Mouse (Mus musculus): ENCODE measurements around the gene Dok1. TPM values are rescaled to one million over a fixed set of nuclear protein-coding genes. Genes with fewer than 3 reads are reported as not detected.

The Dok1 gene
- polyA plus RNA-seq, 1 experiment from 2014 or later, result 8.3 TPM

- no peak overlapping the region for H3K9ac ChIP-seq (replicated peaks)
- no peak overlapping the region for H3K4me2 ChIP-seq (replicated peaks)
- H3K27ac ChIP-seq (replicated peaks), result no peak overlapping the region
- 77% methylated on average over 6 of the region's 6 CpGs for WGBS
- H3K4me1 ChIP-seq, result peaks cover 4% of the 10 kb centered on the region
- H3K4me3 ChIP-seq, result no peak overlapping the region
- no peaks in the 10 kb centered on the region for H3K9me3 ChIP-seq
- ATAC-seq (ENCODE audit: low FRiP score, low read depth), result no peak
- no peaks in the 10 kb centered on the region for H3K27me3 ChIP-seq
- no peaks in the 10 kb centered on the region for H3K36me3 ChIP-seq
Measured at GRCm38 (mm10) chr6:83043561-83043960, 10.3 kb upstream of the Dok1 start.

GRCm38 (mm10) chr6:83040601-83041000, 7.3 kb upstream of the Dok1 start:
- no peaks in the 10 kb centered on the region for H3K9me3 ChIP-seq
- H3K4me3 ChIP-seq, result no peak overlapping the region
- no peak for ATAC-seq (ENCODE audit: low FRiP score, low read depth)
- WGBS, result 79% methylated on average over 5 of the region's 5 CpGs
- H3K4me2 ChIP-seq (replicated peaks), result no peak overlapping the region
- no peak overlapping the region for H3K27ac ChIP-seq (replicated peaks)
- no peaks in the 10 kb centered on the region for H3K36me3 ChIP-seq
- H3K4me1 ChIP-seq, result peaks cover 8% of the 10 kb centered on the region
- H3K27me3 ChIP-seq, result peaks cover 21% of the 10 kb centered on the region
- no peak overlapping the region for H3K9ac ChIP-seq (replicated peaks)

DNA sequence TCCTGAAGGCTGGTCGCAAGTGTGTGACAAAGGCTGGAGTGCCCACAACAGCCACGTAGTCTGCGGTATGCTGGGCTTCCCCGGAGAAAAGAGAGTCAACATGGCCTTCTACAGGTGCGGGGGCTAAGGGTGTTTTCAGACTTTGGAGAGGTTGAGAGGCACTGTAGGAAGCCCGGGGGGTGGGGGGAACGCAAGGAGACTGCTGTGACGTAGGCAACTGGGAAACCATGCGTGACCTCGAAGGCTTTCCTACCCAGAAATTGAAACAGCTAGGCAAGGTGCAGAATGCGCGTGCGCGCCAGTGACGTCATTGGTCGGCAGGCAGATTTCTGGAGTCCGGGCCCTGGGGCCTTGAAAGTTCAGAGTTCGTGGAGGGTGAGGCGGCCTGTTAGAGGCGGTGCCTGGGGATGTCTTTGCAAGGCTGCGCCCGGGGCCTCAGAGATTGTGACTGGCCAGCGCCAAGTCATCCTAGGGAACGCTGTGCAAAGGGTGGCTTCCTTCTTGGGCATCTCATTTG, 5.3 kb upstream of the Dok1 start:
- H3K4me2 ChIP-seq (replicated peaks), result peak overlapping the region; percentile 59
- no peaks in the 10 kb centered on the region for H3K9me3 ChIP-seq
- H3K27ac ChIP-seq (replicated peaks), result no peak overlapping the region
- peak overlapping the region; percentile 22 for H3K4me3 ChIP-seq
- H3K9ac ChIP-seq (replicated peaks), result no peak overlapping the region; the same call in 1 of the 2 replicates
- H3K36me3 ChIP-seq, result no peaks in the 10 kb centered on the region
- peaks cover 32% of the 10 kb centered on the region for H3K27me3 ChIP-seq
- H3K4me1 ChIP-seq, result peaks cover 19% of the 10 kb centered on the region
- 7% methylated on average over 24 of the region's 24 CpGs for WGBS
- peak; percentile 31; the same call in 1 of the 2 replicates for ATAC-seq (ENCODE audit: low FRiP score, low read depth)

- no peak for ATAC-seq (ENCODE audit: low FRiP score, low read depth)
- Histone ChIP-seq H3K4me3 (no peak overlapping the region), H3K4me2 (replicated peaks) (no peak overlapping the region), H3K9me3 (no peaks in the 10 kb centered on the region), H3K4me1 (peaks cover 30% of the 10 kb centered on the region), H3K36me3 (no peaks in the 10 kb centered on the region), H3K27me3 (peaks cover 41% of the 10 kb centered on the region), H3K27ac (replicated peaks) (no peak overlapping the region), H3K9ac (replicated peaks) (no peak overlapping the region)
- 77% methylated on average over 8 of the region's 8 CpGs for WGBS
Measured at GRCm38 (mm10) chr6:83037188-83037587, 3.9 kb upstream of the Dok1 start.

GRCm38 (mm10) chr6:83034463-83035055, 1.3 kb upstream of the Dok1 start:
- Histone ChIP-seq H3K9ac (replicated peaks) (no peak overlapping the region; the same call in 1 of the 2 replicates), H3K27ac (replicated peaks) (0 out of 2 replicates have a peak overlapping the region, but pooled peaks have one; percentile 1), H3K27me3 (peaks cover 67% of the 10 kb centered on the region)

DNA sequence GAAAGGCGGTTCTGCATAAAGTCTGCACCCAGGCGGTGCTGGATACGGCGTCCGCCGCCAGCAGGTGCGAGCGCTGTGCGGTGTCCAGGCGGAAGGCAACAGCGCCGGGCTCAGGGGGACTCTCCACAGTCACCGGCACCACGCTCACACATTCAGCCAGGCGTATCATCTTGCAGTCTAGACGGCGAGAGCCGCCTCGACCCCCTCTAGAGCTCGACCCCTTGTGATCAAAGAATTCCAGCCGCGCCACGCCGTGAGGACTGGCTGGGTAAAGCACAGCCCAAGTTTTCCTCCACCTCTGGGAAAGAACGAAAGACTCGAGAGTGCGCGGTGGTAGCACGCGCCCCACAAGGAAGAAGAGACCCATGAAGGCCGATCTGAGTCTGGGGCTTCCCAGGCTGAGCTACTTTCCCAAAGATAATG, 491 bp downstream of the Dok1 start:
- WGBS, result under 1% methylated on average over 31 of the region's 31 CpGs
- Histone ChIP-seq H3K27me3 (peaks cover 81% of the 10 kb centered on the region), H3K4me2 (replicated peaks) (peak overlapping the region; percentile 79), H3K9ac (replicated peaks) (peak overlapping the region; percentile 56), H3K4me1 (peaks cover 25% of the 10 kb centered on the region), H3K27ac (replicated peaks) (no peak overlapping the region; the same call in 1 of the 2 replicates), H3K36me3 (no peaks in the 10 kb centered on the region), H3K9me3 (no peaks in the 10 kb centered on the region), H3K4me3 (peak overlapping the region; percentile 56)
- ATAC-seq (ENCODE audit: low FRiP score, low read depth), result peak; percentile 55

More at GRCm38 (mm10) chr6:83034463-83035055, 1.3 kb upstream of the Dok1 start:
- Histone ChIP-seq H3K4me2 (replicated peaks) (peak overlapping the region; percentile 79), H3K4me3 (peak overlapping the region; percentile 56), H3K36me3 (no peaks in the 10 kb centered on the region), H3K4me1 (peaks cover 33% of the 10 kb centered on the region), H3K9me3 (no peaks in the 10 kb centered on the region)
- no peak for ATAC-seq (ENCODE audit: low FRiP score, low read depth)
- 17% methylated on average over 5 of the region's 5 CpGs for WGBS

- ATAC-seq (ENCODE audit: low FRiP score, low read depth), result no peak
- peak overlapping the region; percentile 79 for H3K4me2 ChIP-seq (replicated peaks)
- H3K4me1 ChIP-seq, result peaks cover 25% of the 10 kb centered on the region
- H3K36me3 ChIP-seq, result no peaks in the 10 kb centered on the region
- peaks cover 80% of the 10 kb centered on the region for H3K27me3 ChIP-seq
- no peak overlapping the region for H3K27ac ChIP-seq (replicated peaks)
- H3K9me3 ChIP-seq, result no peaks in the 10 kb centered on the region
- WGBS, result 16% methylated on average over 18 of the region's 18 CpGs
- H3K4me3 ChIP-seq, result peak overlapping the region; percentile 56
- H3K9ac ChIP-seq (replicated peaks), result peak overlapping the region; percentile 56; the same call in 1 of the 2 replicates
Measured at GRCm38 (mm10) chr6:83031921-83032590, 1.2 kb downstream of the Dok1 start.

- H3K4me2 ChIP-seq (replicated peaks), result no peak overlapping the region
- no peak for ATAC-seq (ENCODE audit: low FRiP score, low read depth)
- WGBS, result 49% methylated on average over 7 of the region's 7 CpGs
- H3K27me3 ChIP-seq, result peaks cover 72% of the 10 kb centered on the region
- H3K9me3 ChIP-seq, result no peaks in the 10 kb centered on the region
- no peaks in the 10 kb centered on the region for H3K36me3 ChIP-seq
- no peak overlapping the region for H3K4me3 ChIP-seq
- H3K27ac ChIP-seq (replicated peaks), result no peak overlapping the region
- H3K4me1 ChIP-seq, result peaks cover 25% of the 10 kb centered on the region
- H3K9ac ChIP-seq (replicated peaks), result no peak overlapping the region
Measured at GRCm38 (mm10) chr6:83031111-83031510, 2.2 kb downstream of the Dok1 start.

DNA sequence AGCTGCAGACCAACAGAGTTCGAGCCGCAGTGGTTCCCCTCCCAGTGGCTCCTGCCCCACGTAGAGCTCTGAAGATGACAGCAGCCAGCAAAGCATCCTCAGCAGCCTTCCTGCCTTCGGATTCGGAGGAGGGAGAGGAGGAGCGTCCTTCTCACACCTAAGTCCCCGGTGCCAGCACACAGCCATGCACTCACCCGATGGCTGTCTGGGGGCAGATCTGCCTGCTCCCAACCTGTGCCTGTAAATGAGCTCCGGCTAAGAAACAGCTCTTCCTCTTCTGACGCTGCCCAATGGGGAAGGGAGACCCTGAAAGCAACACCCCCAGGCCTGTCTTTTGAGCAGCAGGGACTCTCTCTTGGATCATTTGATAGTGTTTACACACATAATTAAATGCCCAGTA, 3.5 kb downstream of the Dok1 start:
- H3K27me3 ChIP-seq, result peaks cover 62% of the 10 kb centered on the region
- H3K4me1 ChIP-seq, result peaks cover 25% of the 10 kb centered on the region
- H3K9ac ChIP-seq (replicated peaks), result no peak overlapping the region
- H3K4me2 ChIP-seq (replicated peaks), result no peak overlapping the region
- H3K36me3 ChIP-seq, result no peaks in the 10 kb centered on the region
- no peaks in the 10 kb centered on the region for H3K9me3 ChIP-seq
- 11% methylated on average over 10 of the region's 10 CpGs for WGBS
- no peak overlapping the region for H3K27ac ChIP-seq (replicated peaks)
- H3K4me3 ChIP-seq, result no peak overlapping the region
- no peak for ATAC-seq (ENCODE audit: low FRiP score, low read depth)

GRCm38 (mm10) chr6:83027706-83028105, 5.6 kb downstream of the Dok1 start:
- no peak overlapping the region for H3K9ac ChIP-seq (replicated peaks)
- H3K9me3 ChIP-seq, result no peaks in the 10 kb centered on the region
- WGBS, result 55% methylated on average over 8 of the region's 9 CpGs
- H3K4me3 ChIP-seq, result no peak overlapping the region
- no peak for ATAC-seq (ENCODE audit: low FRiP score, low read depth)
- H3K4me1 ChIP-seq, result peaks cover 7% of the 10 kb centered on the region; the same call in 1 of the 2 replicates
- H3K4me2 ChIP-seq (replicated peaks), result no peak overlapping the region
- no peaks in the 10 kb centered on the region for H3K36me3 ChIP-seq
- no peak overlapping the region for H3K27ac ChIP-seq (replicated peaks)
- peaks cover 61% of the 10 kb centered on the region for H3K27me3 ChIP-seq

- no peak overlapping the region for H3K4me3 ChIP-seq
- peaks cover 3% of the 10 kb centered on the region; the same call in 1 of the 2 replicates for H3K4me1 ChIP-seq
- 79% methylated on average over 8 of the region's 8 CpGs for WGBS
- ATAC-seq (ENCODE audit: low FRiP score, low read depth), result no peak
- no peak overlapping the region for H3K9ac ChIP-seq (replicated peaks)
- H3K4me2 ChIP-seq (replicated peaks), result no peak overlapping the region
- H3K9me3 ChIP-seq, result no peaks in the 10 kb centered on the region
- no peak overlapping the region for H3K27ac ChIP-seq (replicated peaks)
- H3K36me3 ChIP-seq, result no peaks in the 10 kb centered on the region
- H3K27me3 ChIP-seq, result peaks cover 57% of the 10 kb centered on the region
Measured at GRCm38 (mm10) chr6:83027293-83027692, 6.0 kb downstream of the Dok1 start.

DNA sequence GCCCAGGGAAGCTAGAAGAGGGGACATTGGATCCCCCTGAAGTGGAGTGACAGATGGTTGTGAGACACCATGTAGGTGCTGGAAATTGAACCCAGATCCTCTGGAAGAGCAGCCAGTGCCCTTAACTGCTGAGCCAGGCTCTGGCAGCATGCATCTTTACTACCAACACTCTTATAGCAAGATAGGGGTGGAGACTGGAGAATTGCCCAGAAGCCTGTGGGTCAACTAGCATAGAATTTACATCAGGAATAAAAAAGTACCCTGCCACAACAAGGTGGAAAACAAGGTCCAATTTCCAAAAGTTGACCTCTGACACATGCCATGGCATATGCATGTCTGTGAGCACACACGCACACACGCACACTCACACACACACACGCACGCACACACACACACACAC, 8.1 kb downstream of the Dok1 start:
- WGBS, result 94% methylated on average over 4 of the region's 4 CpGs
- H3K36me3 ChIP-seq, result no peaks in the 10 kb centered on the region
- H3K4me1 ChIP-seq, result no peaks in the 10 kb centered on the region; the same call in 1 of the 2 replicates
- no peak overlapping the region for H3K27ac ChIP-seq (replicated peaks)
- no peak overlapping the region for H3K9ac ChIP-seq (replicated peaks)
- peaks cover 36% of the 10 kb centered on the region for H3K27me3 ChIP-seq
- H3K9me3 ChIP-seq, result no peaks in the 10 kb centered on the region
- H3K4me2 ChIP-seq (replicated peaks), result no peak overlapping the region
- ATAC-seq (ENCODE audit: low FRiP score, low read depth), result no peak
- H3K4me3 ChIP-seq, result no peak overlapping the region
